Mouse (Mus musculus) heart, adult 11 months (tissue): Measurements from ENCODE around the gene Nars2.

ENCODE experiments used
- DNase-seq: peaks from one replicate; pipeline ENCODE4 v3.0.0; 2022

The Nars2 gene

GRCm38 (mm10) chr7:97074974-97075373 lies 123.7 kb downstream of the Nars2 start:
- peak; percentile 81 for DNase-seq

GRCm38 (mm10) chr7:97076977-97077376 lies 125.7 kb downstream of the Nars2 start:
- no peak for DNase-seq

- peak; percentile 88 for DNase-seq
Measured at GRCm38 (mm10) chr7:97078685-97079084, 127.4 kb downstream of the Nars2 start.

GRCm38 (mm10) chr7:97079145-97079544 lies 127.8 kb downstream of the Nars2 start:
- DNase-seq, result peak; percentile 95

- DNase-seq, result peak; percentile 89
Measured at GRCm38 (mm10) chr7:97079651-97080365, 128.5 kb downstream of the Nars2 start.

GRCm38 (mm10) chr7:97080621-97081241 lies 129.4 kb downstream of the Nars2 start:
- DNase-seq, result peak; percentile 18

GRCm38 (mm10) chr7:97081242-97081958 lies 130.1 kb downstream of the Nars2 start, which contains the start of gene Gab2:
Gene Gab2, plus strand, starts transcription at chr7:97081586.
- peak; percentile 99 for DNase-seq

GRCm38 (mm10) chr7:97081959-97082218 lies 130.6 kb downstream of the Nars2 start:
- DNase-seq, result no peak

GRCm38 (mm10) chr7:97082219-97083101 lies 131.2 kb downstream of the Nars2 start:
- DNase-seq, result peak; percentile 99

GRCm38 (mm10) chr7:97083579-97083978 lies 132.3 kb downstream of the Nars2 start:
- peak; percentile 92 for DNase-seq

- peak; percentile 96 for DNase-seq
Measured at GRCm38 (mm10) chr7:97084181-97084580, 132.9 kb downstream of the Nars2 start.

GRCm38 (mm10) chr7:97085291-97085690 lies 134.0 kb downstream of the Nars2 start:
- DNase-seq, result no peak

GRCm38 (mm10) chr7:97094241-97094640 lies 142.9 kb downstream of the Nars2 start:
- DNase-seq, result no peak

GRCm38 (mm10) chr7:97108119-97108518 lies 156.8 kb downstream of the Nars2 start:
- DNase-seq, result no peak
